Mouse (Mus musculus) forelimb bud, embryonic 11.5 days (tissue): Measurements from ENCODE around the gene Nt5c2.
"Not testable (repeated sequence)": the region's sequence is repeated elsewhere in the genome, so short reads cannot be mapped to it uniquely, and the experiment has no call there.

ENCODE experiments used
- DNase-seq: peaks from one replicate; pipeline ENCODE4 v3.0.0-alpha.2; 2012; ENCODE audit warnings: low read depth, low spot score

The Nt5c2 gene

DNA sequence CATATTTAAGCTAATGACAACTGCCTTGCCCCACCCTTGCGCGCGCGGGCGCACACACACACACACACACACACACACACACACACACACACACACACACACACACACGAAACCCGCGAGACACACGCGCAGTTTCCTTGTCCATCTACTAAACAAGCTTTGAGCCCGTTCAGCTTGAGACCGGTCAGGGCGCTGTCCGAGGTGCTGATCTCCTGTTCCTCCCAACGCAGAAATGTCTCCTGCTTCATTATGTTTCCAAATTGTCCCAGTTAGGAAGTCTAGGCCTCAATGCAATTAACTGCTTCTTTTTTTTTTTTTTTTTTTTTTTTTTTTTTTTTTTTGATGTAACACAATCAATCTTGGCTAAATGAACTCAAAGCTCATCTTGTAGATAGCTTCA is 1.5 kb upstream of the Nt5c2 start:
- DNase-seq, result peak; percentile 84

DNA sequence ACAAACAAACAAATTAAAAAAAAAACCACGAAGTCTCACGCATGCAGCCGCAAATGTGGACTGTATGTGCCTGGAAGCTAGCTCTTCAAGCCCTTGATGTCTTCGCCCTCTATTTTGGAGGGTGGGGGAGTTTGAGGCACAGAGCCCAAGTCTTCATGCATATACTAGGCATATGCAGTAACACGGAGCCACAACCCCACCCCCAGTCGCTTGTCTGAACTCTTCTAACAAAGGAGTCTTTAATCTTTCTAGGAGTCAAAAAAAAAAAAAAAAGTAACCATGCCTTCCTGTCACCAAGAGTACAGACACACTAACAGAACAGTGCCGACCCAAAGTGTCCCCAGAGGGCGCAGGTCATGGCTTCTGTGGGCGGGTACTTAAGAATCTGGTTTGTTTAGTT is 1.0 kb upstream of the Nt5c2 start:
- DNase-seq, result no peak

DNA sequence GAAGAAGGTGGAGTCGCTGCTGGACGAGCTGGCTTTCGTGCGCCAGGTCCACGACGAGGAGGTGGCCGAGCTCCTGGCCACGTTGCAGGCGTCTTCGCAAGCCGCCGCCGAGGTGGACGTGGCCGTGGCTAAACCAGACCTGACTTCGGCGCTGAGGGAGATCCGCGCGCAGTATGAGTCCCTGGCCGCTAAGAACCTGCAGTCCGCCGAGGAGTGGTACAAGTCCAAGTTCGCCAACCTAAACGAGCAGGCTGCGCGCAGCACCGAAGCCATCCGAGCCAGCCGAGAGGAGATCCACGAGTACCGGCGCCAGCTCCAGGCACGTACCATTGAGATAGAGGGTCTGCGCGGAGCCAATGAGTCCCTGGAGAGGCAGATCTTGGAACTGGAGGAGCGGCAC is 443 bp upstream of the Nt5c2 start:
- DNase-seq, result no peak

DNA sequence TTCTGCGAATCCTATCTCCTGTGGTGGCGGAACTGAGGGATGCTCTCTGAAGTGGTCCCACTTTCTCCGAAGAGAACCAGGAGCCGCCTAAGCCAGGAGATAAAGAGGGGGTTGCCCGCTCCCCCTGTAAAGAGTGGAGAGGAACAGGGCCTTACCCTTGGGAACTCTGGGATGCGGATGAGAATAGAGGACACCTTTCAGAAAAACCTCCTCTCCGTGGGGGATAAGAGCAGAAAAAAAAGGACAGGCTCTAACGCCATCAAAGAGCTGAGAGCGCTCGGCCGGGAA is 850 bp downstream of the Nt5c2 start:
- DNase-seq, result no peak

- no peak for DNase-seq
Observed at GRCm38 (mm10) chr19:47013340-47014158, 1.4 kb downstream of the Nt5c2 start.

DNA sequence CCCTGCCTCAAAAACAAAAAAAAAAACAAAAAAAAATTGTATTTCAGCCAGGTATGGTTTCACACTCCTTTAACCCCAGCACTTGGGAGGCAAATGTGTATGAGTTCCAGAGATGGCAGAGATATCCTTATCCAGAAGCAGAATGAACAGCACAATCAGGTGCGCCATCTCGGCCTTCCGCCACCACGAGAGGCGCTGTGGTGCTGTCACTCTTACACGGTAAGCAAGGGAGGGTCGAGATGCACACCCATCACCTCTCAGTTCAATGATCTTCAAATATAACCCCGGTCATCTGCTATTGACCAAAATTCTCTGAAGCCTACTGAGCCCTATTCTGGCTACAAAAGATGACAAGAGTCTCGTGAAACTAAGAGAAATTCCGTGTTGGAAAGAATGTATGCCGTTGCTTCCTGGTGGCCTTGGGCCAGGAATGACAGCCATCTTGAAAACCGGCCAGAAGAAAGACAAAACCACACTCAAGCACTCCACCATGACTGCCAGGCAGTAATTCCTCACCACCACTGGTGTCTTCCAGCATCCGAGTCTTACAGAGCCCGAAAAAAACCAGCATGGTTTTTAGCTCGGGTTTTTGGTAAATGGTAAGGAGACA is 2.3 kb downstream of the Nt5c2 start:
- DNase-seq, result no peak

- DNase-seq, result no peak
Observed at GRCm38 (mm10) chr19:47009943-47010342, 5.0 kb downstream of the Nt5c2 start.

DNA sequence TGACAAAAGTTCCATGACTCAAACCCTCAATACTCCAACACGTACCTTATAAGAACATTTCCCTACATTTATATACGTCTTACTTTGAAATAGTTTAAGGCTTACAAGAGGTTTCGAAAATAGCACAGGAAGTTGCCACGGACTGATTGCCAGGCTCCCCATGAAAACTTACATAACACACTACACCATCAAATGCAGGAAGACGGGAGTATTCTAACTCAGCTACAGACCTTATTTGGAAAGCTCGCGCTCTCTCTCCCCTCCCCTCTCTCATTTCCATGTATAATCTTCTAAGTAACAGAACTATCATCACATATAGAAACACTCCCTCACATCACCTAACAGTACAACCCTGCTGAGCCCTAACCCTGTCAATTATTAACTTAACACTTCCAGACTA is 5.5 kb downstream of the Nt5c2 start:
- no peak for DNase-seq

GRCm38 (mm10) chr19:47006321-47006720 is 8.6 kb downstream of the Nt5c2 start:
- peak; percentile 69 for DNase-seq

GRCm38 (mm10) chr19:47005873-47006272 is 9.1 kb downstream of the Nt5c2 start:
- DNase-seq, result no peak

DNA sequence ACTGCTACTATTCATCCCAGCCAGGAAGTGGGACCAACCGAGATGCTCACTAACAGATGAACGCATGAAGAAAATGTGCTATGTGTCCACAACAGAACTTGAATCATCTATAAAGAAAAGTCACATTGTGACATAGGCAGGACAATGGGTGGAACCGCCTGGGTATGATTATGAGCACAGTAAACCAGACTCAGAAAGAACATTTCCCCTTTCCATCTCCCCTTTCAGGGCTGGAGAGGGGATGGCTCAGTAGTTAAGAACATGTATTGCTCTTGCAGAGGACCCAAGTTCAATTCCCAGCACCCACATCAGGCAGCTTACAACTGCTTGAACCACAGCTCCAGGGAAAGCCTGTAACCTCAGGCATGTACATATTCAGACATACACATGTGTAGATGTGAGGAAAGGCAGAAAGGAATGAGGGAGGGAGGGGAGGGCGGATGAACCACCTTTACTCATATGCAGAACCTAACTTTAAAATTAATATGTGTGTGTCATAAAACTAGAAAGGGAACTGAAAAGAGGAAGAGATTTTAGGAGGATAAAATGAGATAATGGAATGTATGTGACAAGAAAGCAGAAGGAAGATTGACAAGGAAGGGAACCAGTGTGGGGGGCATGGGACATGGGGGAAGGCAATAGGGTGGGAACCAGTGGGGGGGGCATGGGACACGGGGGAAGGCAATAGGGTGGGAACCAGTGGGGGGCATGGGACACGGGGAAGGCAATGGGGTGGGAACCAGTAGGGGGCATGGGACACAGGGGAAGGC is 11.0 kb downstream of the Nt5c2 start:
- DNase-seq, result no peak

GRCm38 (mm10) chr19:47000357-47000756 is 14.6 kb downstream of the Nt5c2 start:
- not testable (repeated sequence) for DNase-seq

- no peak for DNase-seq
Observed at GRCm38 (mm10) chr19:46999753-47000152, 15.2 kb downstream of the Nt5c2 start.

DNA sequence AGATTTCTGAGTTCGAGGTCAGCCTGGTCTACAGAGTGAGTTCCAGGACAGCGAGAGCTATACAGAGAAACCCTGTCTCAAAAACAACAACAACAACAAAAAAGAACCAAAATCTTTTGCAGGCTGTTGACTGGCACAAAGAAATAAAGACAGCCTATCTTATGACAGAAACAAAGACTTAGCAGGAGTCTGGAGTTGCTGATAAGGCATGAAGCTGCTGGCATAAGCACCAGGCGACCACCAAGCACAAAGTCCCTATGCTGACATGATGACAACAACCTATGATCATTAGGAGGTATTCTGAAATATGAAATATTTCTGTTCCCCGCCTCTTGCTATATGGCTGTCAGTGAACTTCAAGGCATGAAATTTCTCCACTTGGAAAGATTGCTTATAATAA is 16.0 kb downstream of the Nt5c2 start:
- DNase-seq, result no peak

GRCm38 (mm10) chr19:46998168-46998870 is 16.6 kb downstream of the Nt5c2 start:
- no peak for DNase-seq

DNA sequence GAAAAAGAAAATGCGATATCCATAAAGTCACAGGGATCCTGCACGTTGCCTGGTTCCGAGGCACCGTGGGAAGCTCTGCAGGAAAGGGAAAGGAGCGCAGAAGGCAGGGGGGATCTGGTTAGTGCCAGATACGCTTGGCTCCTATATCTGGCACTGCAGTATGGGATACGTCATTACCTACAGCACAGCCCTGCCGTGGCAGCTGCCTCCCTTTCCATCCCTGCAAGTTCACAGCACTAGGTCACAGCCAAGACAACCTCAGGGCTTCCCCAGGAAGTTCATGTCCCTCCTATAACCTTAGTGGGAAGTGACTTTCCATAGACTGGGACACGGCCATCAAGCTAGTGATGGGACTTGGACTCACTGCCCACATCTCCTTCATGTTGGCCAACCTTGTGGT is 18.9 kb downstream of the Nt5c2 start:
- no peak for DNase-seq

- not testable (repeated sequence) for DNase-seq
Observed at GRCm38 (mm10) chr19:46992329-46992728, 22.6 kb downstream of the Nt5c2 start.

- DNase-seq, result peak; percentile 88
Observed at GRCm38 (mm10) chr19:46991145-46991544, 23.8 kb downstream of the Nt5c2 start.

- not testable (repeated sequence) for DNase-seq
Observed at GRCm38 (mm10) chr19:46990625-46991024, 24.3 kb downstream of the Nt5c2 start.

DNA sequence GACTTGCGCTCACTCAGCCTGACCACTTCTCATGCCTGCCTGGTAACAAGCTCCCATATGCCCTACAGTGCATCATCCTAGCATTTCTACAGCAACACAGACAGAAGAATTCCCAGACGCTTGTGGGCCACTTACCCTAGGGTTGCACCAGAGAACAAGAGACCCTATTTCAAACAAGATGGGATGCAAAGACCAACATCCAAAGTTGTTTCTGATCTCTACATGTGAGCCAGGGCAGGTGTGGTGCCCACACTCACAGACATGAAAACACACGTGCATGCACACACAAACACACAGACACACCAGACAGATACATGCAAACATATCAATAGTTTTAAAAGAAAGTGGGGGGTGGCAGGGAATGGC is 24.8 kb downstream of the Nt5c2 start:
- no peak for DNase-seq

GRCm38 (mm10) chr19:46989479-46990152 is 25.3 kb downstream of the Nt5c2 start:
- no peak for DNase-seq
